Mouse (Mus musculus): ENCODE measurements around the gene Cdk2ap1. TPM values are rescaled to one million over a fixed set of nuclear protein-coding genes. Genes with fewer than 3 reads are reported as not detected.

Gene Cdk2ap1
- polyA plus RNA-seq, 1 experiment from 2014 or later: 131 TPM

- peak; percentile 57 for TF ChIP-seq CTCF (IDR thresholded peaks at IDR 0.05; ENCODE audit: low read depth)
- ATAC-seq (replicated peaks; ENCODE audit: low FRiP score, low read depth) (no peak), DNase-seq (ENCODE audit: low spot score) (peak; percentile 48)
- Histone ChIP-seq H3K27ac (no peak overlapping the region), H3K9me3 (replicated peaks; ENCODE audit: low read length) (no peaks in the 10 kb centered on the region), H3K4me2 (ENCODE audit: low read length) (no peak overlapping the region), H3K4me1 (replicated peaks; ENCODE audit: insufficient read depth, low read length) (no peaks in the 10 kb centered on the region; the same call in 1 of the 2 replicates), H3K27me3 (ENCODE audit: insufficient read depth, low read length) (no peaks in the 10 kb centered on the region), H3K4me3 (replicated peaks; ENCODE audit: low read depth, low read length) (no peak overlapping the region), H3K9ac (ENCODE audit: low read depth, low read length) (no peak overlapping the region), H3K36me3 (ENCODE audit: insufficient read depth, low read length) (no peaks in the 10 kb centered on the region)
- WGBS: 76% methylated on average over 2 of the region's 2 CpGs
Measured at GRCm38 (mm10) chr5:124359641-124360040, 3.2 kb downstream of the Cdk2ap1 start.

- H3K27me3 ChIP-seq (ENCODE audit: insufficient read depth, low read length): no peaks in the 10 kb centered on the region
- H3K36me3 ChIP-seq (ENCODE audit: insufficient read depth, low read length): no peaks in the 10 kb centered on the region
- no peak overlapping the region for H3K9ac ChIP-seq (ENCODE audit: low read depth, low read length)
- WGBS: 55% methylated on average over 3 of the region's 3 CpGs
- ATAC-seq (replicated peaks; ENCODE audit: low FRiP score, low read depth) (no peak), DNase-seq (ENCODE audit: low spot score) (no peak)
- peaks cover 4% of the 10 kb centered on the region for H3K4me1 ChIP-seq (replicated peaks; ENCODE audit: insufficient read depth, low read length)
- H3K9me3 ChIP-seq (replicated peaks; ENCODE audit: low read length): no peaks in the 10 kb centered on the region
- H3K4me3 ChIP-seq (replicated peaks; ENCODE audit: low read depth, low read length): no peak overlapping the region
- H3K4me2 ChIP-seq (ENCODE audit: low read length): no peak overlapping the region
- H3K27ac ChIP-seq: no peak overlapping the region
- TF ChIP-seq CTCF (IDR thresholded peaks at IDR 0.05; ENCODE audit: low read depth): no peak
Measured at GRCm38 (mm10) chr5:124356695-124357094, 6.2 kb downstream of the Cdk2ap1 start.

GRCm38 (mm10) chr5:124355425-124355959 is 7.4 kb downstream of the Cdk2ap1 start:
- ATAC-seq (replicated peaks; ENCODE audit: low FRiP score, low read depth) (no peak), DNase-seq (ENCODE audit: low spot score) (no peak)
- Histone ChIP-seq H3K4me3 (replicated peaks; ENCODE audit: low read depth, low read length) (peak overlapping the region; percentile 96), H3K27ac (no peak overlapping the region), H3K9ac (ENCODE audit: low read depth, low read length) (peak overlapping the region; percentile 99; the same call in 1 of the 2 replicates), H3K4me2 (ENCODE audit: low read length) (peak overlapping the region; percentile 64), H3K4me1 (replicated peaks; ENCODE audit: insufficient read depth, low read length) (peaks cover 14% of the 10 kb centered on the region), H3K9me3 (replicated peaks; ENCODE audit: low read length) (no peaks in the 10 kb centered on the region), H3K27me3 (ENCODE audit: insufficient read depth, low read length) (no peaks in the 10 kb centered on the region), H3K36me3 (ENCODE audit: insufficient read depth, low read length) (no peaks in the 10 kb centered on the region)
- 3% methylated on average over 12 of the region's 12 CpGs for WGBS
- TF ChIP-seq CTCF (IDR thresholded peaks at IDR 0.05; ENCODE audit: low read depth): no peak

GRCm38 (mm10) chr5:124354574-124355424 is 8.1 kb downstream of the Cdk2ap1 start:
- WGBS: under 1% methylated on average over 32 of the region's 60 CpGs
- DNase-seq (ENCODE audit: low spot score): peak; percentile 82
- Histone ChIP-seq H3K9ac (ENCODE audit: low read depth, low read length) (peak overlapping the region; percentile 99), H3K27ac (peak overlapping the region; percentile 97), H3K4me1 (replicated peaks; ENCODE audit: insufficient read depth, low read length) (peaks cover 14% of the 10 kb centered on the region), H3K9me3 (replicated peaks; ENCODE audit: low read length) (no peaks in the 10 kb centered on the region), H3K4me3 (replicated peaks; ENCODE audit: low read depth, low read length) (peak overlapping the region; percentile 96), H3K36me3 (ENCODE audit: insufficient read depth, low read length) (no peaks in the 10 kb centered on the region), H3K27me3 (ENCODE audit: insufficient read depth, low read length) (no peaks in the 10 kb centered on the region), H3K4me2 (ENCODE audit: low read length) (peak overlapping the region; percentile 64)
- no peak for TF ChIP-seq CTCF (IDR thresholded peaks at IDR 0.05; ENCODE audit: low read depth)
- peak; percentile 60 for ATAC-seq (replicated peaks; ENCODE audit: low FRiP score, low read depth)

- TF ChIP-seq CTCF (IDR thresholded peaks at IDR 0.05; ENCODE audit: low read depth): peak; percentile 59; the same call in 1 of the 2 replicates
- Histone ChIP-seq H3K27me3 (ENCODE audit: insufficient read depth, low read length) (no peaks in the 10 kb centered on the region), H3K36me3 (ENCODE audit: insufficient read depth, low read length) (peaks cover 4% of the 10 kb centered on the region), H3K9ac (ENCODE audit: low read depth, low read length) (peak overlapping the region; percentile 99), H3K4me2 (ENCODE audit: low read length) (peak overlapping the region; percentile 98), H3K4me1 (replicated peaks; ENCODE audit: insufficient read depth, low read length) (peaks cover 14% of the 10 kb centered on the region), H3K4me3 (replicated peaks; ENCODE audit: low read depth, low read length) (peak overlapping the region; percentile 96), H3K9me3 (replicated peaks; ENCODE audit: low read length) (no peaks in the 10 kb centered on the region), H3K27ac (peak overlapping the region; percentile 97)
- under 1% methylated on average over 72 of the region's 132 CpGs for WGBS
- peak; percentile 44 for ATAC-seq (replicated peaks; ENCODE audit: low FRiP score, low read depth)
- DNase-seq (ENCODE audit: low spot score): peak; percentile 84
Measured at GRCm38 (mm10) chr5:124353726-124354547, 8.9 kb downstream of the Cdk2ap1 start.
